Mouse (Mus musculus) ES-Bruce4 (cell line): Measurements from ENCODE around the gene Smpdl3b.

Source experiments
- CTCF ChIP-seq: IDR thresholded peaks from one replicate; pipeline ENCODE4 v1.8.1; 2011; ENCODE audit warnings: low read depth, low read length
- EP300 ChIP-seq: IDR thresholded peaks from 2 replicates; pipeline ENCODE4 v1.6.1; 2011; ENCODE audit warnings: low read depth, low read length; ENCODE audit not compliant: insufficient read depth
- POLR2A ChIP-seq: IDR thresholded peaks from one replicate; pipeline ENCODE4 v1.8.1; 2011; ENCODE audit warnings: low read length; ENCODE audit not compliant: insufficient read depth

GRCm38 (mm10) chr4:132806620-132807191 is 49.7 kb upstream of the Smpdl3b start:
- TF ChIP-seq CTCF, result no peak
- no peak for TF ChIP-seq EP300
- no peak for TF ChIP-seq POLR2A
